Mouse (Mus musculus): Measurements from ENCODE around the gene Sgms2. TPM values are rescaled to one million over a fixed set of nuclear protein-coding genes. Genes with fewer than 3 reads are reported as not detected.

The Sgms2 gene
- not detected for polyA plus RNA-seq (2017; shearing (Covaris generic))

DNA sequence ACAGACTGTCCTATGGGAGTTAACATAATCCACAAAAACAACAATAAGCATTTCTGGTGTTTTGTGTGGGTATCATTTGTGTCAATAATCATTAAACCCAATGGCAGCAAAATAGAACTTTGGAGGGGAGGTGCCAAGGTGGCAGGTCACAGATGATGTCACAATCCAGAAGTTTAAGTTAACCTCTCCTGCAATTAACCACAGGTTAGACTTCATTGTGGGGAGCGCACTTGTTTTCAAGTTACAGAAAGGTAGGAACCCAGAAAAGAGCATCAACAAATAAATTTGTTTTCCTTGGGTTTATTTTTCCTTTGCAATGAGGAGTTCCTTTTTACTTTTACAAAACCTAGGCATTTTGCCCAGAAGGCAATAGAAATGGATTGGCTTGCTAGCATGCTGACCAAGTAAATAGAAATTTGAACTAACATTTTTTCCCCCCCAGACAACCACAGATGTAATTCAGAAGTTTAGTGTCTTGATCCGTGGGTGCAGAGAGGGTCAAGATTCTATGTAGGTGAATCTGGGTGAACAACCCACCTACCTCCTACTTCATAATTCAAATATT is at the start of gene Sgms2:
TSS of gene Sgms2 (minus strand) at position 51 of the 565 bp plus-strand sequence.
- ATAC-seq, result no peak

DNA sequence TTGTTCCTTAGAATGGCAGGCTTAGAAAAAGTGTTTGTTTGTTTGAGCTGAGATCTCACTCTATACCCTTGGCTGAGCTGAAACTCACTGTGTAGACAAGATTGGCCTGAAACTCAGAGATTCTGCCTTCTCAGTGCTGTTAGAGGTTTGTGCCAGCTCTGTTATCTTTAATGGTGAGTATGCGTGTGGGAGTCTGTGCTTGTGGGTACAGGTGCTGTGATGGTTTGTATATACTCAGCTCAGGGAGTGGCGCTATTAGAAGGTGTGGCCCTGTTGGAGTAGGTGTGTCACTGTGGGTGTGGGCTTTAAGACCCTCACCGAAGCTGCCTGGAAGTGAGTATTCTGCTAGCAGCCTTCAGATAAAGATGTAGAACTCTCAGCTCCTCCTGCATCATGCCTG is 34.0 kb upstream of the Sgms2 start:
- no peak for ATAC-seq

DNA sequence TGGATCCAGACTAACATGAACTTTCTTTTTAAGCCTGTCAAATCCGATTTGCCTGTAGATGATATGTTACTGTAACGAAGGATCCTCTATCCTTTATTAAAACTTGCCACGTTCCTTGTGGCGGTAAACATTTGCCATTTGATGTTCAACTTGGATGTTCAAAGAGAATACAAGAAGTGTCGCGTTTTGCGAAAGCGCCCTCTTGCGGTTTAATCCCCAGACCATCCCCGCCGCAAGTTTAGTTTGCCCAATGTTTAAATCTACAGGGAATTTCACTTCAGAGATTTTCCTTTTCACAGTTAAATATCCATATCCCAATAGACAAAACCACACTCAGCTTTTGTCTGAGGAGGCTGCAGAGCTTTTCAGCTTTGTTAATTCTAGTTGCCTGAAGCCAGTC is 33.6 kb upstream of the Sgms2 start:
- ATAC-seq, result no peak

DNA sequence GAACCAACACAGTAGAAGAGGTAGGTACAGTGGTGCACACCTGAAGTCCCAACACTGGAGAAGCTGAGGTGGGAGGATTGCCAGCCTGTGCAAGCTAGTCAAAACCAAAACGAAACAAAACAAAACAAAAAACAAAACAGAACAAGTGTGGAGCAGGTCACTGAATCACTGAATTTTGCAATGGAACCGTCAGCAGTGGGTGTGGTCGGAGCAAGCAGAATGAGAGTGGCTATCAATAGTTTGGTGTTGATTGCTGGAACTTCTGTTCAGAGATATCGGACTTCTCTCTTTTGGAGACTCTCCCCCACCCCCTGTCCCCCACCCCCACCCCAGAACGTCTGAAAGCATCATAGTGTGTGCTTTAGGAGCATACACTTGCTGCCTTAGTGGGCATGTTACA is 33.0 kb upstream of the Sgms2 start:
- no peak for ATAC-seq

DNA sequence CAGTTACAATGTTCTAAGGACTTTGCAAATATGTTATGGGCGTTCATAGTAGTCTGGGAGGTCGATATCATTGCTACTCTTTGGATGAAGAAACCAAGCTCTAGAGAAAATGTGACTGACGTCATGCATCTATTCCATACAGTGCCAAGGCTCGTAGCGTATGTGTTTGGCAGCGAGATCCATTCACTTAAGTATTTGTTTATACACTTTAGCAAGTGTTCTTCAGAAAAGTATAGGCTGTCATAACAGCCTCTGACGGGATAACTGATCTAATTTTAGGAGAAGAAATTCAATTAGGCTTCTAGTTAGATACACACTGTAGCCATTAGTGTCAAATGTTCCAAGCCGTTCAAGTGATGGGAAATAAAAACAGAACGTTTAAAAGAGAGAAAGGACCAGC is 32.5 kb upstream of the Sgms2 start:
- ATAC-seq, result no peak

DNA sequence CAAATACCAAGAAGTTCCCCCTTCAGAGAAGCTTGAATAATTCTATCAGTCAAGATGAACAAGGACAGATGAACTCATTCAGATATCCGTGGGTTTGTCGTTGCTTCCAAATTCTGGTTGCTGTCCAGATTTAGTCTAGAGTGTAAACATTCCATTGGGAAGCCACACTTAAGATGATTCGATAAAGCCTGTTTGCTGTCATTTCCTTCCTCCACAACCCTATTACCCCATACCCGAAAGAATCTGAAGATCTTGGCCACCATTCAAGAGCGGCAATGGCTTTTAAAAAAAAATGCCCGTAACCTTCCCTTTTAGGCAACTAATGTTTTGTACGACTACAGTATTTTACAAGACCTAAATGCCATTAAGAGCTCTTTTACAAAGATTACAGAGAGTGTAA is 31.0 kb upstream of the Sgms2 start:
- no peak for ATAC-seq

DNA sequence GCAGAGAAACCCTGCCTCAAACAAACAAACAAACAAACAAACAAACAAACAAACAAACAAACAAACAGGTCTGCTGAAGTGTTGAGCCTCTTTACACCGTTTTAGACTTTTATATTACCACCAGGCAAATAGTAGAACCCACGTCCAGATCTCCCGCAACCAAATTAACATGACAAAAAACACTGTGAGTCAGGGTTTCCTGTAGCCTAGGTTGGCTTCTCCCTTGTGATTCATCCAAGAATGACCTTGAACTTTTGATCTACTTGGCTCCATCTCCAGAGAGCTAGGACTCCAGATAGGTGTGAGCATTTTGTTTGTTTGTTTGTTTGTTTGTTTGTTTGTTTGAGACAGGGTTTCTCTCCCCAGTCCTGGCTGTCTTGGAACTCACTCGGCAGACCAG is 30.0 kb upstream of the Sgms2 start:
- no peak for ATAC-seq

DNA sequence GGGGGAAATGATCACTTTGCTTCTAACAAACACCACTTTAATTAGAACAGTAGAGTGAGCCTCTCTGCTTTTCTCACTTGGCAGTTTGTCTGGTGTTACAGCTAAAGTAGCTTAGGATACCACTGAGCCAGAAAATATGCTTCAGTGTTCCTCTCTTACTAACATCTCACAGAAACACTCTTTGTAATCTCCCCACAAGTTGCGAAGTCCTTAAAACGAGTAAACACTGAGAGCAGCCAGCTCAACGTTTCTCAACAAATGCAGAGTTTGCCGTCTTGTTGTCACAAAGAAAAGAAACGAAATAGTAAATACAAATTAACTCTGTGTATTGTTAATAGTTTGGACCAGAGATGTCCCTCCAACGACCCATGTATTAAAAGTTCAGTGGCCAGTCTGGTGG is 26.5 kb upstream of the Sgms2 start:
- no peak for ATAC-seq

DNA sequence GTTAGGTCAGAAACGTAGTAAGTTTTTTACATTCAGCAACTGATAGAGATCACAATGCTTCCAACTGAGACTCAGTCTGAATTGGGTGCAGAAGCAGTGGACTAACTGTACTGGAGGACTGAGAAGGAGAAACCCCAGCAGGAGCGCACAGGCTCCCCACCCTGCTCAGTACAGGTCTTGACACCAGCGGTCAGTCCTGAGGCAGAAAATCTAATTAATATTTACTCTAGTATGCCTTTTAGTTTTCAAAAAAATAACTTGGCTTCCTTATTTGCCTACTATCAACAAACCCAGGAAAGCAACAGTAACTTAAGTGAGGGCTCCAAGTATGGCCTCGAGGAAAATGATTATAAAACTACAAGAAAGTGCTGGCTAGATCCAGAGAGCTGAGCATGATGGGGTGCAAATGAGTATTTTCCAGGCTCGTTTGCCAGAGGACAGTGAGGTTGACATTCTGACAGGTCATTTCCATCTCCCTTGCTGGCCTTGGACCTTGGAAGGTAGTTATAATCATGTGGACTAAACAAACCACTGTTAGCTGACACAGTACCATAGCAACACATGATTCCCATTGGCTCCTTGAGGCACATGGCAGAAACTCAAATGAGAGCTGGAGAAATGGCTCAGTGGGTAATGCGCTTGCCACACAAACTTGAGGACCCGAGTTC is 25.3 kb upstream of the Sgms2 start:
- ATAC-seq, result no peak

DNA sequence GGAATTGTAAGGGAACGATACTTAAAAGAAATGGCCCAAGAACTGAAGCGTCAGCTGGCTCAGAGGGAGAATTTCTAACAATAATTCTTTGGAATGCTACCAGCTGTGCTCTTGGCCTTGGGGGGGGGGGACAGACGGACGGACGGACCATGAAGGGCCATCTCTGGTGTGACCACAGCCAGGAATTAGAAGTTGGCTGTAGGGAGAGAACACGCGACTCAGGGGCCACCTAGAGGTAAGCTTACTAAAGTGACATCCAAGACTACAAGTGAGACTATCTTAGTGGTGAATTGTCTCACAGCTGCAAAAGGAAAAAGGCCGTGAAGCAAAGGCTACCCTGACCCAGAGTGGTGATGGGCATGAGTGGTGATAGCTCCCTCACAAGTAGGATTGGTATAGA is 20.4 kb upstream of the Sgms2 start:
- ATAC-seq, result no peak

DNA sequence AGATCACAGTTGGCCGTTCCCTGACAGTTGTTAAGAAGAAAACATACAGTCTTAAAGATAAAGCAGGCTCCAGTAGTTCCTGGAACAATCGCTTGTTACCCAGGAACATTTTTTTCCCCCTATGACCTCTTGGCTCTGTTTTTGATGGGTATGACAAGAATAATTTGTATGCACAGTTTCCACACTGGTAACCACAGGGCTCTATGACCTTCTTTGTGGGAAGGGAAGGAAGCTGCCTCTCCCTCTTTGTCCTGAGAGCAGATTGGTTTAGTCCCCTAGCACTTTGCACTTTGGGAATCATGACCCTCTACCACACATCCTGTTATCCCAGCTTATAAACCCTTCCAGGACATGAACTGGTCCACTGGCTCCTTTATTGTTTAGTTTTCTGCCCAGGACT is 16.8 kb upstream of the Sgms2 start:
- ATAC-seq, result no peak

DNA sequence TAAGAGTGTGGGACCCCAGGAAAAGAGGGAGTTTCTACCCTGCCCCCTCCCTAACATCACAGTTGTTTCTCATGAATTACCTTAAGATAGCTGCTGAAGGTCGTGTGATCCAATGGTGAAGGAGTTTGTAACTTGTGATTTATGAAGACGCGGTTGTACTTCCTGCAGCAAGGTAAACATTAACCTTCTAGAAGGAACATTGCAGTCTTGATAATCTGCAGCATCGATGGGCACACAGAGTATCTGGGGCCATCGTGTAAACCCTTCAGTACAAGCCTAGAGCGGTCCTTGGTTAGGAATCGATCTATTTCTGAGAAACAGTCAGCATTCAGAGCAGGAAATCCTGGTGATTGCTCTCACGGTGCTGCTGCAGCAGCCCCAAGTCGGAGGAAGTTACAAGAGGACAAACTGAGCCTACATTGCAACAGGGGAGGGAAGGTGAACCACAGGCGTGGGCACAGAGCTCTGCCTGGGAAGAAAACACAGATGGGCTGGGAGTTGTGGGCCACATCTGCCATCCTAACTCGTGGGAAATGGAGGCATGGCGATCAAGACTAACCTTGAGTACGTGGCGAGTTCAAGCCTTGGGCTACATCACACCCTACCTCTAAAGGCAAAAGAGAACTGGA is 13.5 kb upstream of the Sgms2 start:
- ATAC-seq, result no peak

DNA sequence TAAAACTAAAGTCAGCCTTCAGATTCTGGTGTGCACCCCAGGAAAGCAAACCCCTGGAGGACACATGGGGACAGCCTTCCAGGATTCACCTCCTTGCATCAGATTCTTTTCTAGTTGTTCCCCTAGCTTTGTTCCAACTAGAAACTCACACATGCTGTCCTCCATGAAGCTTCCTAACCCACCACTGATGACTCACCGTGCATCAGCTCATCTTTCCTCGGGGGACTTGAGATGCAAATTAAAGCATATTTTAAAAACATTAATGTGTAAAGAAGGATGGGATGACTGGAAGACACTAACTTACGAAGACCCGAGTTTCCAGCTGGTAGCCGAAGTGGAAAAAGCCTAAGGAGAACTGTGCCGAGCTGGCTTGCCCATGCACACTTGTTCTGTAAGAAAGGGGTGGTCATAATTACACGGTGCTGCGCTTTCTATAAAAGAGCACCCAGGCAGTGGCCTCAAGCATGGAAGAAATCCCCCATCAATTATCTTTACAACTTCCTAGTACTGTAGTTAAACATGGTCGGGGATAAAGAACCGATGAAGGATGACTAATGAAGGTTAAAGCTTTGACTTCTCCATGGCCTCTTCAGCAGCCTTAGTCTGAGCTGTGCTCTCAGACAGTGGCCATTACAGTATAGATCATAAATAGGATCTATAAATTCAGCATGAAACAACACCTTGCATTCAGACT is 10.6 kb upstream of the Sgms2 start:
- ATAC-seq, result no peak

DNA sequence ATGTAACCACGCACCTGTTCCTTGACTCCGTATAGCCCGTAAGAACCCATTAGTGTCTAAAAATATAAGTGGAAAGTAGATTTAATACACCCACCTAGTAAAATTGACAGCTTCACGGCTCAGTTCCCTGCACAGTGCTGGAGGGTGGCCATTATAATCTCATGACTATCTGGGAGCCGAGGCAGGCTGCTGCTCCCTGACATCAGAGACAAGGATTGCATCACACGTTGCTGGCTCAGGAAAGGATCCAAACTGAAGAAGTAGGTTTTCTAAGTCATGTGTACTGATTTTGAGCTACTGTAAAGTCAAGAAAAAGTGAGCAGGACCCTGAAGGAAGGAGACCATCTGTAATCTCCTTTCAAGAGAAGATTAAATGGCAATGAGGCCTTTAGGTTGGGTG is 8.4 kb upstream of the Sgms2 start:
- ATAC-seq, result no peak

DNA sequence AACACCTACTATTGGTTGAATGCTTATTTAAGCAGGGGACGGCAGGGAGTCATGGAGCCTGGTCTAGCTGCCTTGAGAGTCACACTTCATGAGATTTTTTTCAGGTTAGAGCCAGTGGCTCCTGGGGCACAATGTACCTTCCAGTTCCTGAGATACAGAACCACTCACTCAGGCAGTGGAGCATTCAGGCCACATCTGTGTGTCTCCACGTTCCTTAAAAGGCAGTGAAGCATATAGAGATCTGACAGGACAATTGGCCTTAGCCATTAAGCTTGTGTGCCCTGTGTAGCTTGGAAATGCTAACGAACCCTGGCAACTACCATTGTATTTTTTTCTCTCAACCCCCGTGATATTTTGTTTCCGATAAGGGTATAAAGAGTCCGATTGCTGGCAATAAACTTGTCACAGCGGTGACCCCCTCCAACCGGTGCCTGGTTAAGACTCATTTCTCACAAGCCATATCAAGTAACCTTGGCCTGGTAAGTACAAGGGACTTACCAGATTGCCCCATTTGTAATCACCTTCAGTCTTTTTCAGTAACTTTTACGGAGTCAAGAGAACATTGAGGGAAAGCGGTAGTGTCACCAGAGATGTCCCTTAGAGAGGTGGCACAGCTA is 5.4 kb upstream of the Sgms2 start:
- ATAC-seq, result no peak

DNA sequence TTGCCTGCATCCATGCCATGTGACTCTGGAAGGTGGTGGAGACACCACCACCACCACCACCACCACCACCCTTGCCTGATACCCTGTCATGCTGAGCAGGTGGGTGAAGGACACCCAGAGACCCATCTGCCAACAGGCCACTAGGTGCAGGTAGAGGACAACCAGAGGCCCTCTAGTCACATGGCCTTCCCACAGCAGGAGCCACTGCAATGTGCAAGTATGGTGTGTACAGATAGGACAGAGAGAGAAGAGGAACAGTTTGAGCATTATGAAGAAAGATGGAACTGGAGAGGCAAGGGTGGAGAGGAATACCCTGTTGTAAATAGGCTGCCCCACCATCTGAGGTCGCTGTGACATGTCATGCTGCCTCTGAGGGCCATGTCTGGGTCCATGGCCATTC is 3.9 kb upstream of the Sgms2 start:
- ATAC-seq, result no peak

DNA sequence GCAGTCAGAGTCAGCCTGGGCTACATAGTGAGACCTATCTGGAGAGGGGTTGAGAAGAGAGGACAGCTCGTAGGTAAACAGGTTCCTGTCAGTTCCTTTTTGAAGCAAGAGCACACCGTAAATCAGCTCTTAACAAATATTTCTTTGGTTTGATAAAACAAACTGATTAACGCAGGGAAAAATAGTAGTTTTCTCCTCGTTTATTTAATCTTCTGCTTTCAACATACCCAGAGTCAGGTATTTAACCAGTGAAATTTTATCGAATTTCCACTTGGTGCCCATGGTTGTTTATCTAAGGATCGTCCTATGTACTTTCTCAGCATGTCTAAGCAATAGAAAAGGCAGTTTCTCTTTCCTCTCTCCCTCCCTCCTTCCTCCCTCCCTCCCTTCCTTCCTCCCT is 2.0 kb upstream of the Sgms2 start:
- no peak for ATAC-seq

DNA sequence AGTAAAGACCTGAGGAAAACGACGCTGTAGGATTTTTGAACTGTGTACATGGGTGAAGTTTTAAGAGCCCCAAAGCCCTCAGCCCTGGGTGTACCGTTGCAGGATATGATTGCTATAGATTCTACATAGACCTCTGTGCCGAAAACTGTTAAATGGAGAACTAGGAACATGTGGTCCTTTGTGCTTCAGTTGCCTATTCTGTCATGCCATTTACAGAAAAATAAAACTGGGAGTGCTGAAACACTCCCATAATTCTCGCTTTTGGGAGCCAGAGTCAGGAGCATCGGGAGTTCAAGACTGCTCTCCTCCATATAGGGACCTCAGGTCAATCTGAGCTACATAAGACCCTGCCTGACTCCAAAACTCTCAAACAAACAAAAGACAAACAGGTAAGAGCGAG is 769 bp upstream of the Sgms2 start:
- ATAC-seq, result no peak

DNA sequence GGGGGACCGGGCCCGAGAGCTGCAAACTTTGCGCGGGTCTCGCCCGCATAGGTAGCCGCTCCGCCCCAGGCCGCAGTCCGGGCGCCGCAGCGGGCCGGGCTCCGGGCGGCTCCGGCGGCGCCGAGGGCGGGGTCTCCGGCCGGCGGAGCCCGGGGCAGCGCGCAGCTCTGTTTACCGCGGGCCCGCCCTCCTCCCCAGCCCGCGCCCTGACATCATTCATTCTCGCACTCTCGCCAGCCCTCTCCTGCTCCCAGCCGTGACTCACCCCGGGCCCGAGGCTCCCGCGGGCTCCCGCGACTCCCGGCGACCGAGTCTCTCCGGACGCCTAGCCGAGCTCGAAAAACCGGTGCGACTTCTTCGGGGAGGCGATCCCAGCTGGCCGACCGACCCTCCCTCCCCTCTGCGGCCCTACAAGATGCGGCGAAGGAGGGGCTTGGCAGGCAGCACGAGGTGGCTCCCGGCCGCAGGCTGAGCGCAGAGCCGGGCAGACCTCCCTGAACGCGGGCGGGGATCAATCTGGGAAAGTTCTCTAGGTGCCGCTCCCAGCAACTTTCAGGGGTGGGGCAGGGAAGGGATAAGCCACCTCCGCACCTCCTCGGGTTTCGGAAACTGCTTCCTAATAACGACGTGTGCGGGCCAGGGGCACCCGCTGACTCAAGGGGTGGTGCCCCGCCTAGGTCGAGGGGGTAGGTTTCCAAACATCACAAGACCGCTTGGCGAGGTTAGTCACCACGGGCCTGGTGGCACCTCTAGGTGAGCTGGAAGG is 885 bp downstream of the Sgms2 start:
- no peak for ATAC-seq

DNA sequence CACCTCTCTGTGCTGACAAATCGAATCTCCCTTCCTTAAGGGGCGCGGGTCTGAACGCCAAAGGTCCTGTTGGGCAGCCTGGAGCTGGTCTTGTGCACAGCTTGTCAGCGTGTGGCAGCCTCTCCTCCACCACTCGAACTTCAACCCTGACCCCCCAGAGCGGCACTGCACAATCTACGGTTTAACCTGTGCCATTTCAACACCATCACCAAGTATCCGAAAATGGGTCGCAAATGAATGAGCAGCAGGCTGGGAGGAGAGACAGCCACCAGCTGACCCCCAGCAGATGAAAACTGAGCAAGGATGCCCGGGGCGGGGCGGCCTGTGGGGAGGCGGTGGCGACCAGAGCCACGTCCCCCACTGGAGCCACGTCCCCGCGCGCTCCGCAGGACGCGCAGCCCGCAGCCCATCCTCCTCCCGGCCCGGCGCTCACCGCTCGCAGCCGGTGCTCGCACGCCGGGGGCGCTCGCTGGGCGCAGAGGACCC is 1.5 kb downstream of the Sgms2 start:
- no peak for ATAC-seq

DNA sequence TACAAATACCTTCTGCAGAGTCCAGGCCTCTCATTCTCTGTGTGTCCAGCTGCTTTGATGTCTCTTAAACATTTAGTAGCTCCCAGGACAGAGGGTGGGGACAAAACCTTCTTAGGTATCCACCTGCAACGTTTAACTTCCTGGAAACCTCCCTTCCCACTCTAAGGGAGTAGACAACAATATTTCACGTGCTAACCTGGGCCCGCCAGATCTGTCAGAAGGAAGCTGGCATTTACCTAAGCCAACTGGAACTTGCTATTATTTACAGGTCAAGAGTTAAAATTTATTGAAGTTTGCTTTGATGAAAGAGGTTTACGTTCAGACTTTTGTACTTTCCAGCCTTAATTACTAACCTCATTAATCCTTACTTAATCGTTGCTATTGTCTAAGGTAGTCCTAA is 2.2 kb downstream of the Sgms2 start:
- no peak for ATAC-seq

DNA sequence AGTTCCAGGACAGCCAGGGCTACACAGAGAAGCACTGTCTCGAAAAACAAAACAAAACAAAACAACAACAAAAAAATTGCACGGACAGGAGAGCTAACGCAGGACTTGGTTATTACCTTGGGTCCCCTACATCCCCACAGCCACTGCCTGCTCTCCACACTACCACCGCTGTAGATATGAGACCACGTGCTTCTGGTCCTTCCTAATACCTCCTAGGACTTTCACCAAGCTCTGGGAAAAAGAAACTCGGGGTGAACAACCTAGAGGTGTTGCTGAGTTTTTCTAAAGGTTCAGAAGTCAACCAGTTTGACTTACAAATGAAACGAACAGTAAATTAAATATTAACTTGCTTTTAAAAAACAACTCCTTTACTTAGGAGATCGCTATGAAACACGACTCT is 2.8 kb downstream of the Sgms2 start:
- ATAC-seq, result no peak

DNA sequence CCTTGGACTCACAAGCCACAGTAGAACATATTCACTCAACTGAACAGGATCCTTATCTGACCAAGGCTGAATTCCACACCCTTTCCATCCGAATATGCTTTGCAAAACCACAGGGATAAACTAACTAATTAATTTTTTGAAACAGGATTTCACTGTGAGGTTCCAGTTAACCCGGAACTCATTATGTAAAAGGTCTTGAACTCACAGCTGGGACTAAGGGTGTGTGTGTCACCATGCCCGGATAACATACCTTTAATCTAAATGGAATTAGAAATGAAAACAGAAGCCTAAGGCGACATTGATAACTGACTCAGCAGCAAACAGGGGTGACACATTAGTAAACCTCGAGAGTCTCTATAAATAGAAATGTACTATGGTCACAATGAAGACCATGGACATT is 5.8 kb downstream of the Sgms2 start:
- ATAC-seq, result no peak
